Mouse (Mus musculus) duodenum, adult 2 months (tissue): Measurements from ENCODE around the gene Pecr. TPM values are rescaled to one million over a fixed set of nuclear protein-coding genes. Genes with fewer than 3 reads are reported as not detected.

Source experiments
- polyA plus RNA-seq: library from polyadenylated mRNA; depleted of rRNA; stranded (reverse); fragments of >200 nt; gene quantifications from 2 replicates; pipeline ENCODE4 v1.2.3, GENCODE M21; 2012; ENCODE audit warnings: low replicate concordance; rRNA removed

The Pecr gene
- 2.6 and 3.5 TPM in 2 replicates for polyA plus RNA-seq

GRCm38 (mm10) chr1:72283992-72284485 lies at the start of gene Pecr, which contains the start of gene Tmem169:
Gene Pecr, minus strand, starts transcription at chr1:72284314.
Gene Tmem169, plus strand, starts transcription at chr1:72284369.

GRCm38 (mm10) chr1:72307317-72307798 lies 23.2 kb upstream of the Pecr start, which contains the start of gene Xrcc5:
Gene Xrcc5, plus strand, starts transcription at chr1:72307421.

GRCm38 (mm10) chr1:72211701-72212699 lies 72.1 kb downstream of the Pecr start, which contains the start of gene Mreg:
Gene Mreg, minus strand, starts transcription at chr1:72212307.

Other genes with a start within 250 kb of the Pecr start
- 0.71 and 3.9 TPM in 2 replicates for gene Mreg, start 72.0 kb downstream of the Pecr start, polyA plus RNA-seq
- 0.04 and 0.16 TPM in 2 replicates for gene Tmem169, start 55 bp upstream of the Pecr start, polyA plus RNA-seq
- 0.08 and 0.26 TPM in 2 replicates for gene Xrcc5, start 23.1 kb upstream of the Pecr start, polyA plus RNA-seq